Mouse (Mus musculus) telencephalon, adult 2 months (tissue): ENCODE measurements around the gene Ints11.

Source experiments
- DNase-seq: peaks from one replicate; pipeline ENCODE4 v3.0.0-alpha.2; 2011; ENCODE audit warnings: low read depth, low spot score

Ints11 gene

GRCm38 (mm10) chr4:155847591-155848352 is 21.6 kb upstream of the Ints11 start:
- no peak for DNase-seq

DNA sequence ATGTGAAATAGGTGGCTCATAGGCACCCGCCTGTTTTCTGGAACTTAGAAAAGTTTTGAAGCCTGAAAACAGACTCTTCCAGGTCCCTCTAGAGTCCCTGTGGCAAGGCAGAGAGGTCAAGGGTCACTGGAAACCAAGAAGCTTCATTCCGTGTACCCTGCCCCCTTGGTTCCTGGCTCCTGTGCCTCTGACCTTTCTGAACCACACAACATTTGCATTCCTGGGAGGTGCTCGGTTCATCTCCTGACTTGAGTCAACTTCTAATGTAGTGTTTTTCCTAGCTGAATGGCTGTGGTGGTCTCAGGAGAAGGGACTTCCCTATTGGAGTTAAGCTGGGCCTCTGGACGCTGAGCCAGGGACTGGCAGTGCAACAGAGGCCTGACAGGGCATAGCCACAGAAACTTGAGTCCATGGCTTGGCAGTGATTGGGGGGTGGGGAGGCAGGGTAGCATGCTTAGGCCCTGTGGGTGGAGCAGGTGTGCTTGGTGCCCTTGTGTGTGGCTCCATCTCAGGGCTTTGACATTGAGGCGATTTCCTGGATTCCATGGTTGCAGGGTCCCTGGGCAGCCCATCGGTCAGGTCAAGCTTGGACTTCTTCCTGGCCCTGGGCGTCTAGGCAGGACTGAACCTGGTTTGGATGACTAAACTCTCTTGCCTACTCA is 20.8 kb upstream of the Ints11 start:
- DNase-seq: no peak

GRCm38 (mm10) chr4:155849391-155849790 is 20.0 kb upstream of the Ints11 start:
- DNase-seq: no peak

DNA sequence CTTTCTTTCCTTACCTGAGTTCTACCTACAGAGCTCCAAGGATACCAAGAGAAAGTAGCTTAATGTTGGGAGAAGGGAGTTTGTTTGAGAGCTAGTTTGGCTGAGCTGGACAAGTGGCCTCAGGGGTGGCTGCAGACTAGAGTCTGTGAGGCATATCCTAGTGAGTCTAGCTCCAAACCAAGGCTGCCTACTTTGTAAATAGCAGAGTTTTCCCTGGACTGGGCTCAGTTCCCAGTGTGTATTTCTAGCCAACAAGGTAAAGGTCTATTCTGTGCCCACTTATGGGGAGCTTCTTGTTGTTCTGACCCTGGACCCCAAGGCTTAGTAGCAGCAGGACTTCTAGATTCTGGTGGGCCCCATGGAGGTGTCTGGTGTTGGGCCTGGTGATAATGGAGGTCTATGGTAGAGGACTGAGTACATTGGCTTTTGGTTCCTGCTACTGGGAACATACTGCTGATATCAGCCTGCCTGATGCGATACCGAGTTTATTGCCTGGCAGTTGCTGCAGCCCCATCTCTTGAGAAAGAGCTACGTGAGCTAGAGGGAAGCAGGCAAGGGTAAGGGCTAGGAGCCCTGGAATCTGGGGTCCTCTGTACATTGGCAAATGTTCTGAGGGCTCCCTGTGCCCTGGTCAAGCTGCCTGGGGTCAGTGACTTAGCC is 19.4 kb upstream of the Ints11 start:
- no peak for DNase-seq

GRCm38 (mm10) chr4:155851368-155851767 is 18.0 kb upstream of the Ints11 start:
- no peak for DNase-seq

DNA sequence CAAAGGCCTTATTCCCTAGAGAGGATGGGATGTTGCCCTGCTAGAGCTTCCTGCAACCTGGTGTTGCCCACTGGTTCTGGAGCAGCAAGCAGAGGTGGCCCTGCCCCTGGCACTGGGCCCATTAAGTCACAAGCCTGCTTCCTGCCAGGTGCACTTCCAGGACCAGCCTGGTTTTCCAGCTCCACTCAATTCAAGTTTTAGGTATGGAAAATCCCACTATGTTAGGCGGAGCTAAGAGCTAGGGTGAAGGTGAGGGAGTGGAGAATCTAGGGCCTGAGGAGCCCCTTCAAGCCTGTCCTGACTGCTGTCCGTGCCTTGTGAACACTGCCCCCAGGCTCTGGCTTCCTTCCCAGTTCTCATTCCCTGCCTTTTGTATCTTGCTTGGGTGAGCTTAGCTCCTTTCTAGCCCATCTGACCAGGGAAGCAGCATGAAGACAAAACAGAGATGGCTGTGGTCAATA is 17.4 kb upstream of the Ints11 start:
- DNase-seq: no peak

GRCm38 (mm10) chr4:155853421-155853820 is 15.9 kb upstream of the Ints11 start:
- DNase-seq: no peak

GRCm38 (mm10) chr4:155854991-155855390 is 14.4 kb upstream of the Ints11 start:
- no peak for DNase-seq

- no peak for DNase-seq
Measured at GRCm38 (mm10) chr4:155856071-155856470, 13.3 kb upstream of the Ints11 start.

GRCm38 (mm10) chr4:155856881-155857280 is 12.5 kb upstream of the Ints11 start:
- DNase-seq: no peak

- no peak for DNase-seq
Measured at GRCm38 (mm10) chr4:155859318-155859717, 10.0 kb upstream of the Ints11 start.

DNA sequence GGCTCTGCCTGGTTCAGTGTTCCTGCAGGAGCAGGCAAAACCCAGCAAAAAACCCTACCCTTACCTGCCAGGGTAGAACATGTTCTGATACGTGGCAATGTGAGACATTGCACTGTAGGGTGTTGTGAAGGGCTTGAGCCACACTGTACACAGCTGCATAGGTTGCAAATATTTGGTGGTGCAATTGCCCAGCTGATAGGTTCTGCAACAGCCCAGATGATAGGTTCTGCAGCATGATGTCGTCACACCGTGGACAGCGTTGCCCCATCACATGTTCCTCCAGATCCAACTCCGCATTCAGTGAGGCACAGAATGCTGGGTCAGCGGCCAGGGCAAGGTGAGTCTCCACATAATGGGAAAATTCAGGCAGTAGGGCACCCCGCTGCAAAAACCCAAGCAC is 7.6 kb upstream of the Ints11 start:
- no peak for DNase-seq

DNA sequence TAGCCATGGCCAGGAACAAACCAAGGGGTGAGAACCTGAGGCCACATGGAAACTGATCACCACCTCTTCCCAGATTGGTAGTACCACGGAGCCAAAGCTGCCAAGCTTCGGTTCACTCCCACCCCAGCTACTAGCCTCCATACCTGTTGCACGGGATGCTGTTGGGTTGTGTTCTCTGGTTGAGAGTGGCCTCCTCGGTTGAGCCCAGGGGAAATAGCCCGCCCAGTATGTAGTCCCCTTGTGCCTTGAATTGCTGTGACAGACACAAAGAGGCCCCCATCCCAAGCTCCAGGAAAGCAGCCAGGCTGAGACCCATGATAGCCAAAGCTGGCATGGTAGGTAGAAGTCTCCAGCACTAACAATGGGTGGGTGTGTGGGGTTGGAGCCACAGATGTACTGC is 6.3 kb upstream of the Ints11 start, which contains the start of gene Tas1r3:
Gene Tas1r3 (minus strand): TSS at position 362 of the 400 bp plus-strand sequence.
- DNase-seq: no peak

- no peak for DNase-seq
Measured at GRCm38 (mm10) chr4:155868614-155869298, 590 bp upstream of the Ints11 start.

- DNase-seq: no peak
Measured at GRCm38 (mm10) chr4:155871404-155871803, 2.1 kb downstream of the Ints11 start.

DNA sequence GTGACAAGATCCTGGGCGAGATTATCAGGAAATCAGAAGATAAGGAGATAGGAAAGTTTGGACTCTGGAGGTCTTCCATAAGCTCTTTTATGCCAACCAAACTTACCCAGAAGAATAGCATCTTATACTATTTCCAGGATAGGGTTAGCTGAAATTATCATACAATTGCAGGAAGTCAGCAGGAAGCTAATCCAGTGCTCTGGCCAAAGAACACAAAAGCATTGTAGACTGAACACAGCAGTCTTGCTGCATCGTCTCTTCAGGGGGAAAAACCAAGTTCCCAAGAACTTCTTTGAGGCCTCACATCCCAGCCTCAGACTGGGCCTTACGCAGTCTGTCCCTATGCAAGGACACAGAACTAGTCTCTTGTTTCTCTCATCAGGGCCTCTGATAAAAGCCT is 14.2 kb downstream of the Ints11 start:
- no peak for DNase-seq

DNA sequence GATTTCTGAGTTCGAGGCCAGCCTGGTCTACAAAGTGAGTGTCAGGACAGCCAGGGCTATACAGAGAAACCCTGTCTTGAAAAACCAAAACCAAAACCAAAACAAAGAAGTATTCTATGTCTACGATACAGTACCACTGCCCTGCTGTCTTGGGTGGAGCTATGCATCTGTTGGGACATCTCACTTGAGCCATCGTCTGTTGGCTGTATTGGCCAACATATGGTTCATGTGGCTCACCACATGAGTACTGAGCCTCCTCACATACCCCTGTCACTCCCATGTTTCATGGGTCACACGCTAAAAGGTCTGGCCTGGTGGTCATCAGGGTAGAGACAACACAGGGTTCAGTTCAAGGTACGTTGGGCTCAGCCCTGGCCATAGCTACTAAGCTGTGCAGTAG is 17.0 kb downstream of the Ints11 start:
- DNase-seq: no peak

DNA sequence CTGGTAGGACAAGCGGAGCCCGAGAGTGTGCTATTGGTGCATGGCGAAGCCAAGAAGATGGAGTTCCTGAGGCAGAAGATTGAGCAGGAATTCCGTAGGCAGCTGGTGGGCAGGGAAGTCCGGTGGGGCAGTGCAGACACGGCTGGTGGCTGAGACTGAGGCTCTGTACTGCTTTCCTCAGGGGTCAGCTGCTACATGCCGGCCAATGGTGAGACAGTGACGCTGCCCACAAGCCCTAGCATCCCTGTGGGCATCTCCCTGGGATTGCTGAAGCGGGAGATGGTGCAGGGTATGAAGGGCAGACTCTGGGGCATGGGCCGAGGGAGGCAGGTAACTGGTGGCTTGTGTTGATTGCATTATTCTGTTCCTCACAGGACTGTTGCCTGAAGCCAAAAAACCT is 18.3 kb downstream of the Ints11 start:
- DNase-seq: no peak

- DNase-seq: no peak
Measured at GRCm38 (mm10) chr4:155888181-155888580, 18.8 kb downstream of the Ints11 start.

GRCm38 (mm10) chr4:155889316-155889715 is 20.0 kb downstream of the Ints11 start:
- DNase-seq: no peak

DNA sequence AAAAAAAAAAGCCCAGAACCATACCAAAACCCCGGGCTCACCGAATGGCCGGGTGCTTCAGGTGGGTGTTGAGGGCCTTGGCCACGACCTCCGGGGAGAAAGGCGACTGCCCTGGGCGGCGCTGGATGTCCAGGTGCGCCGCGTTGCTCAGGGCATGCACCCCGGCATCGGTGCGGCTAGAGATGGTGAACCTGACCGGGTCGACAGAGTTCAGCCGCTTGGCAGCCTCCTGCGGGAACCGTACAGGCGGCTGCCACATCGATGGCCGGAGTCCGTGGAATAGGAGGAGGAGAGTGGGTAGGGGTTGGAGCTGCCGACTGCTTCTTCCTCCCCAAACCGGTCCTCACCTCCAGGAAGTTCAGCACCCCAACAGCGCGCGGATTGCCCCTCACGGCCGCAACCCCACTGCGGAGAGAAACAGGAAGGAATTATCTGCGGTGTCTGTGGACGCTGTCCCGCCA is 21.7 kb downstream of the Ints11 start:
- no peak for DNase-seq

GRCm38 (mm10) chr4:155891551-155892001 is 22.2 kb downstream of the Ints11 start, which contains the start of the genes Pusl1 and Acap3:
TSS of gene Pusl1 (minus strand) at chr4:155891781.
TSS of gene Acap3 (plus strand) at chr4:155891822.
- peak; percentile 91 for DNase-seq
